Mouse (Mus musculus): ENCODE measurements around the gene Pex11g.

Gene Pex11g

DNA sequence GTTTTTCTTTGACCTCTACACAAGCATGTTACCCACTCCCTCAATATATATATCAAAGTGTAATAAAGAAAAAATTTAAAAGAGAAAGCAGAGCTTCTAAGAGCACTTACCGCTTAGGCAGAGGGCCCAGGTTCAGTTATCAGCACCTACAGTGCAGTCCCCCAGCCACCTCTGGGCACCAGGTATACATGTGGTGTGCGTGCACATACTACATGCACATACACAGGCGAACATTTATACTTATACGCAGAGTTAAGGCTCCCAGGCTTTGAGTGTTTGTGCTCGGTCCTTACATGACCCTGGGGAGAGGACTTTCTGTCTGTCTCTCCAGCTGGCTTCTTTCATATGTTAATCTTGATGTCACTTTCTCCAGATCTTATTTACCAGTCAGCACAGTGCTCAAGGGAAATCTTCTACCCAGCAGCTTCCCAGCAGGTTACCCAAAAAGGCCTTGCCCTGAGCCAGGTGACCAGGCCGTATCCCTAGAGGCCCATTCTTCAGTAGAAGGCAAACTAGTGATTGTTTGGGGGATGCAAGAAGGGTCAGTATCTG is 52.8 kb downstream of the Pex11g start:
- no peak for DNase-seq

DNA sequence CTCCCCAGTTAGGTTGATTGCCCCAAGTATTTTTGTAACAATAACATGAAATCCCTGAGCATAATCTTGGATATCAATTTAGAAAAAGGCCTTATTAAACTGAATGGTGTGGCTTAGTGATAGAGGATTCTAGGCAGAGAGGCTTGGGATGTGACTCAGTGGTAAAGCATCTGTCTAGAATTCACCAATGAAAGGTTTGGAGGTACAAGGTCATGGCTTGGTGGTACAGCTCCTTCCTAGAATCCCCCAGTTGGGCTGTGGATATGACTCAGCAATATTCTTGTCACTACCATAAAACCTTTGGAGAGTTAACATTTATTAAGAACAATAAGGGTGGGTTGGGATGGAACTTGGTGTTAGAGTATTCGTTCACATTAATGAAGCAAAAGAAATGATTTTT is 54.7 kb downstream of the Pex11g start:
- DNase-seq: no peak

DNA sequence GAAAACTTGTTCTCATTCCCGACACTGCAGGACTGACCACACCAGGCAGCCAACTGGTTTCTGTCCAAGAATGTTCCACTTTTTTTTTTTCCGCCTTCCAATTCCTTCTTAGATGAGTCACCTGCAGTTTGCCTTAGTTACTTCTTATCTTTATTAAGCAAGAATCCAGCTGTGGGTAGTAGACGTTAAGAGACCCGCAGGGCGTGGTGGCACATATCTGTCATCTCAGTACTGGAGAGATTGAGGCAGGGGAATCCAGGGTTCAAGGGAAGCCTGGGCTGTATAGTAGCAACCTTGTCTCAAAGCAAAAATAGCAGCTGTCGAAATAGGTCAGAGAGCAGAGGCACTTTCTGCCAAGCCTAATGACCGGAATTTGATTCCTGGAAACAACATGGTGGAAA is 55.6 kb downstream of the Pex11g start:
- DNase-seq: no peak

DNA sequence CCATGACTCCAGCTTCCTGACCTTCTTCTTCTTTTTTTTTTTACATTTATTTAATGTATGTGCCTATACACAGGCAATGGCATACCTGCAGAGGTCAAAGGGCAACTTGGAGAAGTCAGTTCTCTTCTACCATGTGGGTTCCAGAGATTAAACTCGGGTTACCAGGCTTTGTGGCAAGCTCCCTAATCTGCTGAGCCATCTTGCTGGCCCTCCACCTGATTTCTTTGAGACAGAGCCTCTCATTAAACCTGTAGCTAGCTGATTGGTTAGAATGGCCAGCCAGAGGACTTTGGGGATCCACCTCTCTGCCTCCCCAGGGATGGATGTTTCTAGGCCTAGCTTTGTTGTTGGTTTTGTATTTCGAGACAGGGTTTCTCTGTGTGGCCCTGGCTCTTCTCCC is 56.4 kb downstream of the Pex11g start:
- no peak for DNase-seq

DNA sequence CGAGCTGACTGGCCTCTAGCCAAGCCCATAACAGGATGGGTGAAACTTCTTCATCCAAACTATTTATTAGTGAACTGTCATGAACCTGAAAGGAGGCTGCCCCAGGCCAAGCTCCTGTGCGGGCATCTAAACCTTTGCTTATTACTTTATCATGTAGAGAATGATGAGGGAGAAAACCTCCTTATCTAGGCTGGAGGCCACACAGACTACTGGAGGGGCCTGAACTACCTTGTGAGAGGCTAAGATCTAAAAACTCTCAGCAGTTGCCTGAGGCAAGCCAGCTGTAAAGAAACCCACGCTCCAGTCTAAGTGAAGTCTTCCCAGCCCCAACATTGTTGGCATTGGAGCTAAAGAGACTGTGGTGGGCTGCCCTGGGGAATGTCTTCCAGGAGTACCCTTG is 60.1 kb downstream of the Pex11g start:
- DNase-seq: no peak
